Mouse (Mus musculus) heart, adult 18-20 months (tissue): Measurements from ENCODE around the gene E2f7. TPM values are rescaled to one million over a fixed set of nuclear protein-coding genes. Genes with fewer than 3 reads are reported as not detected.

Experiments
- DNase-seq, 2 experiments: peaks; one replicate each; pipeline ENCODE4 v3.0.0; 2021 to 2022; ENCODE audit warnings: mixed read lengths in 1 of 2
- long read RNA-seq, 2 experiments: library from polyadenylated mRNA; stranded (forward); transcript quantifications; one replicate each; pipeline ENCODE4 v2.0.0; 2021
- total RNA-seq, 2 experiments: library from RNA; stranded (reverse); gene quantifications; 2 replicates each; pipeline ENCODE4 v1.2.3; 2021

Gene E2f7
- 1 to 10 TPM in 1 of 2 experiments, under 1 TPM in 1; 0.87 to 1.6 TPM for total RNA-seq
- long read RNA-seq, experiment 1 = 0 reads
- long read RNA-seq, experiment 2 = 0 reads

GRCm38 (mm10) chr10:110744686-110745639 is at the start of gene E2f7:
Gene E2f7, plus strand, starts transcription at chr10:110745439.
- peak; percentile 90 to 94 for DNase-seq

- DNase-seq = no peak
These were observed 44.0 kb upstream of the E2f7 start for GRCm38 (mm10) chr10:110701276-110701675.

DNA sequence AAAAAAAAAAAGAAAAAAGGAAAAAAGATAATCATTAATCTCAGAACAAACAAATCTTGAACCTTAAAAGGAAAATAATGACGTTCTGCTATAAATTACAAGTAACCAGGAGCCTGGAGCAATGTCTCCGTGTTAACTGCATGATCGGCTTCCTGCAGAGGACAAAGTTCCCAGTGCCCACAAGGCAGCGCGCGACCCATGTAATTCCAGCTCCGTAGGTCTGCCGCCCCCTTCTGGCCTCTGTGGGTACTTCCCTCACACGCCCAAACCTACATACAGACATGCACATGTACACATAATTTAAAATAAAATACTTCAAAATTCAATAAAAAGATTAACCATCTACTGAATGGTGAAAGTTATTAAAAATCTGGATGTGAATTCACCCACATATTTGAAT is 39.6 kb upstream of the E2f7 start:
- no peak for DNase-seq

DNA sequence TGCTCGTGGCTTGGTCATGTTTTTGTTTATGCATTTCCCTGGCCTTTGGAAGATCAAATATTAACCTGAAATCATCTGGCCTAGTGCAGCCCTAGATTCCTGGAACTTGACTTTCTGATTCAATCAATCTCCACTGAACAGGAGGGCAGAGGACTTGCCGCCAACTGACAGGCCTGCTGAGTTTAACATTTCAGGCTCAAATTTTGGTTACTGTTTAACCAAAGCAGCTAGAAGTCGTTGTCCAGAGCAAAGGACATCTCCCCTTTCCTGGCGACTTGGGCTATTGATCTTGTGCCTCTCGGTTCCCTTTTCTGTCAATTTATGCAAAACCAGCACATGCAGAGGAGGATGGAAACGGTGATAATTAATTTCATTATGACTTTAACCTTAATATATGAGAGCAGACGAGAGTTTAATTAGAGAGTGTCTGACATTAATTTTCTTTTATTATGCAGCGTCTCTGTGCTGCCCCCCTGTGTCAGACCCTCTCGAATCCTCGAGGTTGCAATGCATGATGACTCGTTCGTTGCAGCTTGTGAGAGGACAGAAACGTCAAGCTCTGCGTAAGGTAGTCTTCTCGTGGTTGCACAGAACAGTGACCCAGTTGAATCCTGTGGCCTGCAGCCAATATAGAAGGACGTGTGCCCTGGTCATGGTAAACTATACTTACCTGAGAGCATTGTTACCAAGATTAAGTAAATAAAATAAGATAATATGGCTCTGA is 37.7 kb upstream of the E2f7 start:
- DNase-seq = no peak

GRCm38 (mm10) chr10:110716887-110717286 is 28.4 kb upstream of the E2f7 start:
- DNase-seq = no peak

- DNase-seq = no peak
These were observed 18.8 kb upstream of the E2f7 start for GRCm38 (mm10) chr10:110726431-110726830.

- peak; percentile 18 to 74 for DNase-seq
These were observed 17.4 kb upstream of the E2f7 start for GRCm38 (mm10) chr10:110727816-110728215.

- peak; percentile 53 to 77 for DNase-seq
These were observed 11.9 kb upstream of the E2f7 start for GRCm38 (mm10) chr10:110733343-110733742.

GRCm38 (mm10) chr10:110743701-110744100 is 1.5 kb upstream of the E2f7 start:
- no peak for DNase-seq

DNA sequence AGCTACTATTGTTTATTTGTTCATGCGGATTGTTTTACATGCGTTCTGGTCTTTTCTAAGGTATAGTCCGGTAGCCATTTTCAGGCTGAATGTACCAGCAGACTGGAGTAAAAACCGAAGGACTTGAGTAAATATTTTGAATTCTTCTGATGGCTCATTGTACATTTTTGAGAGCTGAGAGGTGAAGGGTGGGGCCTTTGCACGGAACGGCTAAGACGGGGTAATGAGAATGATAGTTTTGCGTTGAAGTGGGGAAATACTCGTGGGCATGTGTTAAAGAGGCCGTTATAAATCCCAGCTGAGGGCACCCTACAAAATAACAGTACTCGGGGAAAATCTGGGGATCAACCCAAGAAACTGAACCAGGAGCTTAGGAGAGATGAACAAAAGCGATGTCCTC is 1.1 kb upstream of the E2f7 start:
- DNase-seq = no peak

DNA sequence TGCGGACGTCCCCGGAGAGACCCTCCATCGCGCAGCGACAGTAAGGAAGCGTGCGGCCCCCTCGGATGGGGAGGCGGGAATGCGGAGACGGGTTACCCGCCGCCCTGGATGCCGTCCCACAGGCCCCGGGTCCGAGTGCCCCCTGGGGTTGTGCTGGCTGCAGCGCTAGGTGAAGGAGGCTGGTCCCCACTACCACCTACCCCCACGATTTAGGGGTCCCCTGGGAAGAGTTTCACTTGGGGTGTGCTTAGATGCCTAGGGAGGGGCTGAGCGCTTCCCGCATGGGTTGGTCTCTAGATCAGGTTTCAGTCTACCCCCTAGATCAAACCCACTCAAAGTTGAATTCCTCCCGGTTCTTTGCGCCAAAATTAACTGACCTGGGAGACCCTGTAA is 397 bp downstream of the E2f7 start:
- no peak for DNase-seq

- DNase-seq = no peak
These were observed 3.8 kb downstream of the E2f7 start for GRCm38 (mm10) chr10:110749081-110749480.

DNA sequence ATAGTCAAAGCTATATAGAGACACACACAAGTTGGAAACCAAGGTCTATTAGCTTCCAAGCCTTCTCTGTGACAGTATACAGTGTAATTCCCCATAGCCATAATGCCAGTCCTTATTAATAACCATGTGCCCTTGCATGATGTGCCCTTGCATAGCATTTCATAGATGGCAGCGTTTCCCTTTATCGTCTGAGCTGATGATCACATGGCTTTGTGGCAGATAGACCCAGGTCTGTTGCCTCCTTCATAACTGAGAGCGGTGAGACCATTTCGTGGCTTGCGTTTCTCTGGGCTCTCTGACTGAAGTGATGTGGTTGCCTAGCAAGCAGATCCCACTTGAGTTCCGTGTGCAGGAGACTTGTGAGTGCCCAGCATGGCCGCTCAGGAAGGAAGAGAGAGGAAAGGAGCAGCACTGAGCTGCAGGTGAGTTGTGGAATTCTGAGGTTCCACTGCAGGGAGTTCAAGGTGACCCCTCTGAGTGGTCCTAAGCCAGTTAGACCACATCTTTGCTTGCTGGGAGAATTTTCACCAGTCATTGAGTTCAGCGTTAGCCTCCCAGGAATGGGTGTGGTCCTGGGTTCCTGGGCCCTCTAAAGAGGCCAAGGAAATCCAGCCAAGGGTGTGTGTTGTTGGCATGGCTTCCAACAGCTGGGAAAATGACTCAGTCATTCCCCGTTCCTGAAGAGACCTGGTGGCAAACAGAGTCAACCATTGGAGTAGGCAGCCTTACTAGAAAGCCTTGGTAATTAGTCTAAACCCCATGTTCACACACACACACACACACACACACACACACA is 4.5 kb downstream of the E2f7 start:
- peak in 1 of 2 experiments; percentile 11 for DNase-seq

- peak; percentile 16 to 34 for DNase-seq
These were observed 7.6 kb downstream of the E2f7 start for GRCm38 (mm10) chr10:110752849-110753248.

- DNase-seq = no peak
These were observed 10.3 kb downstream of the E2f7 start for GRCm38 (mm10) chr10:110755556-110755955.

DNA sequence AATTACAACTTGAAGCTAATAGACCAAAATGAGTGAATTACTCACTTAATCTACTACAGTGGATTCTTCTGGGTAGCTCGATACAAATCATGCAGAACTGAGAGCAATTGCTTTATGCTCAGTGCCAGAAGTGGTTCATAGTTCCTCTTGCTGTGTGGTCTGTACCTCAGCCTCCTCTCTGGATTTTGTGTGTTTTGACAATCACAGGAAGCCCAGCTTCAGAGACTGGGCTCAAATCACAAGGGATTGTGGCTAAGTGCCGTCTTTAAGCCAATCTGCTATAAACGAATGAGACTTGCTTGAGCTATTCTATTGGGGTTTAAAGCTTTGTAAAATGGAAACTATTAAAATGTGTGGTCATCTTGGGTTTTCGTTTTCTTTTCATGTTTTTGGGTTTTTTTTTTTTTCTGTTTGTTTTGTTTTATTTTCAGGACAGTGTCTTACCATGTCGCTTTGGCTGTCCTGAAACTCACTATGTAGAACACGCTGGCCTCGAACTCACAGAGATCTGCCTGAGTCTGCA is 11.1 kb downstream of the E2f7 start:
- DNase-seq = no peak

DNA sequence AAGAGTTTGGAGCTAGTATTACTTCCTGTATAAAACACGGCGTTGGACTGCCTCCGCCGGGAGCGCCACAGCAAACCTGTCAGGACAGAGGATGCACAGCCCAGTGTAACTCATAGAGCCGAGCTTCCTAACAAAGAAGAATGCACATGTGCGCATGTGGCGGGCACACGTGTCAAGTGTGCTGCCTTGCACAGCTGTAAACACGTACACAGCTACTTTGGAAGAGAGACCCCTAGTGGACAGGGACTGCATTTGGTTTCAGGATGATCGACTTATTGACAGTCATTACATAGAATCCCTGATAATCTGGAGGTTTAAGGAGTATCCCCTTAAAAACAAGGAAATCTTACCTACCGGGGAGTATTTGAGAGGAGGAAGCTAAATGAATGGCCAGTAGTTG is 15.3 kb downstream of the E2f7 start:
- peak; percentile 43 to 56 for DNase-seq

DNA sequence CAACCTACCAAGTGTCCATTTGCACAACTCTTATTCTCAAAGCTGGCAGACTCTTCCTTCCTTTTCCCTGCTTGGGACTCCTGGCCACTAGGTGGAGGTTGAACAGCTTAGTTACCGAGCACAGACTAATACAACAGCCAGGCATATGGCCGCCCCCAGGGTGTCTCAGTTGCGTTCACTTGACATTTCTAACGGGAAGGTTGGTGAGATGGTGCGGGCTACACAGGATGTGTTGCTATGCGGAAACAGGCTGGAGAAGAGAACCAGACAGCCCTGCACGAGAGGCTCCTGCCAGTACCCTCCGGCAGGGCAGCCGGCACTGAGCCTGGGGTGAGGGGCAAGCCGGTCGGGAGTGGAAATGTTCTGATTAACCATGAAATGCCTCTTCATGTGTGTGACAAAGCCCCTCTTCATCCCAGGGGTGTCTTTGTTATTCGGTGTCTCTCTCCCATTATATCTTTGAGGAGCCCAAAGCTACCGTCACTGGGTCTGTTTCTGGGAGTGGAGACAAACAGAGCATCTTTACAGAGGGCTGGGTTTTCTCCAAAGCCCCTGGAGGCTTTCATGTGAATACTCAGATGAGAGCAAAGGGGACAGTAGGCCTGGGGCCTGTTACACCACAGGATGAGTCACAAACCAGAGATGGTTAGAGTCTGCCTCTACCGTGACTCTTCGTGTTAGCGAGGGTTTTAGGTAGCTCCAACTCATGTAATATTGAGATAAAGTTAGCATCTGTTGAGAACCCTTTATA is 17.1 kb downstream of the E2f7 start:
- no peak for DNase-seq

- no peak for DNase-seq
These were observed 18.2 kb downstream of the E2f7 start for GRCm38 (mm10) chr10:110763416-110763815.

DNA sequence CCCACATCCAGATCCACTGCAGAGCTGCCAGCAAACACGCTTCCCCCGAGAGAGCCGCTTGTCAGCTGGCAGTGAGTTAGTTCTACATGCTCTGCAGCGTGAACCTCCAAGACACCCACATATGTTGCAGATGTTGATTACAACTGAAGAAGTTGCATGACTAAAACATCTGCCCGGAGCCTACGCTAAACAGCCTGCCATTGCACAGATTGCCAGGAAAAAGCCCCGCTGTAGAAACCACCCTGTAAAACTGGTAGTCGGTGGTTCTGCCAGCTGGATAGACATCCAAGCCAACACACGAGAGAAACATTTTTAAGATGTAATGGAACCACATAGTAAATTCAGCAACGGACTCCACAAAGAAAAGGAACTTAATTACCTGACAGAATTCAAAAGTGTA is 24.3 kb downstream of the E2f7 start:
- DNase-seq = no peak

- no peak for DNase-seq
These were observed 28.0 kb downstream of the E2f7 start for GRCm38 (mm10) chr10:110773201-110773600.
